Mouse (Mus musculus) midbrain, embryonic 16.5 days (tissue): ENCODE data around the gene Pdcd2. TPM values are rescaled to one million over a fixed set of nuclear protein-coding genes. Genes with fewer than 3 reads are reported as not detected.

Experiments used
- ATAC-seq: fragments of 200-750 bp; cut with Nextera tagmentation; 2 replicates; pipeline ENCODE4 v1.8.0; 2017; ENCODE audit warnings: moderate TSS enrichment
- H3K27ac ChIP-seq: fragments of 300-500 bp; sonication (generic); 2 replicates; pipeline ENCODE4 v1.5.1; 2014; ENCODE audit warnings: mild to moderate bottlenecking, low read length, mixed read lengths
- H3K27me3 ChIP-seq: fragments of 300-500 bp; sonication (generic); 2 replicates; pipeline ENCODE4 v1.6.1; 2014; ENCODE audit warnings: low read depth, low read length, mixed read lengths; ENCODE audit not compliant: control insufficient read depth, insufficient read depth
- H3K36me3 ChIP-seq: fragments of 300-500 bp; sonication (generic); 2 replicates; pipeline ENCODE4 v1.6.1; 2014; ENCODE audit warnings: mild to moderate bottlenecking, low read length, moderate library complexity, mixed read lengths; ENCODE audit not compliant: control insufficient read depth, insufficient read depth
- H3K4me1 ChIP-seq: fragments of 300-500 bp; sonication (generic); 2 replicates; pipeline ENCODE4 v1.6.1; 2014; ENCODE audit warnings: mild to moderate bottlenecking, low read length, mixed read lengths; ENCODE audit not compliant: control insufficient read depth, insufficient read depth
- H3K4me2 ChIP-seq: fragments of 300-500 bp; sonication (generic); 2 replicates; pipeline ENCODE4 v1.6.1; 2014; ENCODE audit warnings: mild to moderate bottlenecking, low read length, mixed read lengths
- H3K4me3 ChIP-seq: fragments of 300-500 bp; sonication (generic); 2 replicates; pipeline ENCODE4 v1.5.1; 2014; ENCODE audit warnings: low read depth, mild to moderate bottlenecking, low read length, moderate library complexity, mixed read lengths
- H3K9ac ChIP-seq: fragments of 300-500 bp; sonication (generic); 2 replicates; pipeline ENCODE4 v1.6.1; 2014; ENCODE audit warnings: low read depth, low read length, mixed read lengths
- H3K9me3 ChIP-seq: fragments of 300-500 bp; sonication (generic); replicated peaks from 2 replicates; pipeline ENCODE4 v1.6.1; 2014; ENCODE audit warnings: mild to moderate bottlenecking, low read length, mixed read lengths; ENCODE audit not compliant: control insufficient read depth, poor library complexity, severe bottlenecking
- WGBS: fragments of 180-500 bp; shearing (Covaris S2); extraction: QIAGEN DNeasy Blood & Tissue Kit; methylation state at CpG from one replicate; pipeline ENCODE4 v1.1.7; 2014; 5-methylcytosine and 5-hydroxymethylcytosine counted together
- polyA plus RNA-seq: library from polyadenylated mRNA; unstranded; fragments of >200 nt; fragmentation: Nextera tagmentation; extraction: Ambion mirVana; gene quantifications from 2 replicates; pipeline ENCODE4 v1.2.1, GENCODE M21; 2015

The Pdcd2 gene
- 54.7 and 65.8 TPM in 2 replicates for polyA plus RNA-seq

GRCm38 (mm10) chr17:15526986-15527810 lies at the start of gene Pdcd2:
Gene Pdcd2, minus strand, starts transcription at chr17:15527301.
- peak within 1 kb of the TSS; percentile 79 for H3K27ac ChIP-seq
- peaks cover 15% of the 10 kb centered on the region for H3K4me1 ChIP-seq

GRCm38 (mm10) chr17:15575056-15575455 lies 48.0 kb upstream of the Pdcd2 start:
- WGBS: 68% methylated on average over 1 of the region's 1 CpGs
- Histone ChIP-seq H3K36me3 (no peaks in the 10 kb centered on the region), H3K9ac (no peak overlapping the region), H3K4me1 (peaks cover 2% of the 10 kb centered on the region; the same call in 1 of the 2 replicates), H3K27me3 (peaks cover 2% of the 10 kb centered on the region; the same call in 1 of the 2 replicates), H3K27ac (no peak overlapping the region), H3K4me3 (no peak overlapping the region), H3K9me3 (no peaks in the 10 kb centered on the region), H3K4me2 (no peak overlapping the region)
- ATAC-seq: no peak

More at GRCm38 (mm10) chr17:15526986-15527810, at the start of gene Pdcd2:
- under 1% methylated on average over 55 of the region's 55 CpGs for WGBS
- no peaks in the 10 kb centered on the region for H3K9me3 ChIP-seq
- H3K27me3 ChIP-seq: no peaks in the 10 kb centered on the region
- peak within 1 kb of the TSS; percentile 82 for H3K4me2 ChIP-seq
- peaks cover 6% of the 10 kb centered on the region; the same call in 1 of the 2 replicates for H3K36me3 ChIP-seq
- peak within 1 kb of the TSS; percentile 95 for H3K4me3 ChIP-seq
- H3K9ac ChIP-seq: peak within 1 kb of the TSS; percentile 81
- peak; percentile 98 for ATAC-seq

- ATAC-seq: no peak
- Histone ChIP-seq H3K4me3 (no peak overlapping the region), H3K36me3 (no peaks in the 10 kb centered on the region), H3K27me3 (0 out of 2 replicates have a peak, but pooled peaks cover 2% of the 10 kb centered on the region), H3K9me3 (no peaks in the 10 kb centered on the region), H3K9ac (no peak overlapping the region), H3K4me1 (no peaks in the 10 kb centered on the region; the same call in 1 of the 2 replicates), H3K27ac (no peak overlapping the region), H3K4me2 (no peak overlapping the region)
- WGBS: 69% methylated on average over 5 of the region's 5 CpGs
These were observed 39.8 kb upstream of the Pdcd2 start for GRCm38 (mm10) chr17:15566908-15567307.

GRCm38 (mm10) chr17:15564928-15565300 lies 37.8 kb upstream of the Pdcd2 start:
- Histone ChIP-seq H3K4me2 (peak overlapping the region; percentile 64), H3K9ac (peak overlapping the region; percentile 87), H3K27ac (peak overlapping the region; percentile 97; the same call in 1 of the 2 replicates), H3K4me1 (no peaks in the 10 kb centered on the region; the same call in 1 of the 2 replicates), H3K4me3 (peak overlapping the region; percentile 79), H3K36me3 (no peaks in the 10 kb centered on the region), H3K9me3 (no peaks in the 10 kb centered on the region), H3K27me3 (0 out of 2 replicates have a peak, but pooled peaks cover 2% of the 10 kb centered on the region)
- WGBS: 45% methylated on average over 12 of the region's 12 CpGs
- ATAC-seq: peak; percentile 29; the same call in 1 of the 2 replicates

- Histone ChIP-seq H3K27me3 (0 out of 2 replicates have a peak, but pooled peaks cover 2% of the 10 kb centered on the region), H3K27ac (peak within 1 kb of the TSS; percentile 97), H3K9ac (peak within 1 kb of the TSS; percentile 87), H3K36me3 (no peaks in the 10 kb centered on the region), H3K4me3 (peak within 1 kb of the TSS; percentile 79), H3K4me1 (no peaks in the 10 kb centered on the region; the same call in 1 of the 2 replicates), H3K4me2 (peak within 1 kb of the TSS; percentile 92), H3K9me3 (no peaks in the 10 kb centered on the region)
- under 1% methylated on average over 42 of the region's 43 CpGs for WGBS
- ATAC-seq: peak; percentile 99
These were observed 37.2 kb upstream of the Pdcd2 start, which contains the start of gene Prdm9 for GRCm38 (mm10) chr17:15564014-15564927. Gene Prdm9, minus strand, starts transcription at chr17:15564354.

GRCm38 (mm10) chr17:15559946-15560345 lies 32.8 kb upstream of the Pdcd2 start:
- Histone ChIP-seq H3K4me3 (no peak overlapping the region), H3K9ac (no peak overlapping the region), H3K27me3 (0 out of 2 replicates have a peak, but pooled peaks cover 2% of the 10 kb centered on the region), H3K4me2 (no peak overlapping the region), H3K4me1 (no peaks in the 10 kb centered on the region; the same call in 1 of the 2 replicates), H3K9me3 (no peaks in the 10 kb centered on the region), H3K27ac (no peak overlapping the region), H3K36me3 (no peaks in the 10 kb centered on the region)
- no peak for ATAC-seq
- WGBS: 86% methylated on average over 2 of the region's 2 CpGs

- ATAC-seq: no peak
- no peak overlapping the region for H3K4me2 ChIP-seq
- H3K4me3 ChIP-seq: no peak overlapping the region
- no peaks in the 10 kb centered on the region for H3K27me3 ChIP-seq
- WGBS: 23% methylated on average over 1 of the region's 1 CpGs
- H3K9ac ChIP-seq: no peak overlapping the region
- H3K27ac ChIP-seq: no peak overlapping the region
- 0 out of 2 replicates have a peak, but pooled peaks cover 4% of the 10 kb centered on the region for H3K9me3 ChIP-seq
- no peaks in the 10 kb centered on the region for H3K36me3 ChIP-seq
- no peaks in the 10 kb centered on the region for H3K4me1 ChIP-seq
These were observed 22.6 kb upstream of the Pdcd2 start for GRCm38 (mm10) chr17:15549713-15550112.

GRCm38 (mm10) chr17:15546440-15546839 lies 19.3 kb upstream of the Pdcd2 start:
- H3K9ac ChIP-seq: no peak overlapping the region
- 75% methylated on average over 4 of the region's 4 CpGs for WGBS
- no peaks in the 10 kb centered on the region for H3K4me1 ChIP-seq
- H3K27me3 ChIP-seq: no peaks in the 10 kb centered on the region
- no peak overlapping the region for H3K27ac ChIP-seq
- H3K4me3 ChIP-seq: no peak overlapping the region
- peaks cover 6% of the 10 kb centered on the region; the same call in 1 of the 2 replicates for H3K9me3 ChIP-seq
- ATAC-seq: no peak
- no peak overlapping the region for H3K4me2 ChIP-seq
- H3K36me3 ChIP-seq: no peaks in the 10 kb centered on the region
